Mouse (Mus musculus): ENCODE measurements around the gene Gm16368.
"Not testable (repeated sequence)": the region's sequence is repeated elsewhere in the genome, so short reads cannot be mapped to it uniquely, and the experiment has no call there.

Gm16368 gene

DNA sequence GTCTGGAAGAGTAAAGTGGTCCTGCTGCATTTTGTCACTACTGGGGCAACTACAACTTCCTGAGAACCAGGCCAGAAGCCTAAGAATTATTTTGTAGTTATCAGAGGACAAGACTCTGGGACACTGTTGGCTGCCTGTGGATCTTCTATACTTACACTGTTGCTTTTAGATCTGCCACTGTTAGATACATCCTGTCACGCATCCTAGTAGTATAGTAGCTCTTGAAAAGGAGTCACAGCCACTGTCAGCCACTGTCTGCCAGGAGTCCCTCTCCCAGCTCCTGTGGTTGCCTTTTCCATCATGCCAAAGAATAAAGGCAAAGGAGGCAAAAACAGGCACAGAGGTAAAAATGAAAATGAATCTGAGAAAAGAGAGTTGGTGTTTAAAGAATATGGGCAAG is at the start of gene Gm16368:
Gene Gm16368 (plus strand): TSS at position 301 of the 400 bp plus-strand sequence.
- in situ Hi-C loops (cut with MseI, MboI), result not testable (repeated sequence)

DNA sequence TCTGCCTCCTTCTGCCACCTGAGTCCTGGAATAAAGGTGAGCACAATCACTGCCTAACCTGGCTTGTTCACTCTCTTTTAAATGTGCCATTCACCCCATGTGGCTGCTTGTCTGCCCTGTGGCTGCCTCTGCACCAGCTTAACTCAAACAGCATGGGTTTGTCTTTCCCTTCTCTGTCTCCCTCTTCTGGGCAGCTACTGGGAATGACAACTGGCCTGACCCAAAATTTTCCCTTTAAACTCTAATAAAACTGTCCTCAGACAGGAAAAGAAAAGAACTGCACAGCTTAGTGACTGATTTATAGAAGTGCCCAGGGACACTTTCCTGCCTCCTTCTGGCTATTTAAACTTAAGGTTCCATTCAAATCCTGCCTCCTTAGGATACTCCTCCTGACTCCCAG is 44.4 kb upstream of the Gm16368 start:
- in situ Hi-C loops (cut with MseI, MboI), result not testable (repeated sequence)

DNA sequence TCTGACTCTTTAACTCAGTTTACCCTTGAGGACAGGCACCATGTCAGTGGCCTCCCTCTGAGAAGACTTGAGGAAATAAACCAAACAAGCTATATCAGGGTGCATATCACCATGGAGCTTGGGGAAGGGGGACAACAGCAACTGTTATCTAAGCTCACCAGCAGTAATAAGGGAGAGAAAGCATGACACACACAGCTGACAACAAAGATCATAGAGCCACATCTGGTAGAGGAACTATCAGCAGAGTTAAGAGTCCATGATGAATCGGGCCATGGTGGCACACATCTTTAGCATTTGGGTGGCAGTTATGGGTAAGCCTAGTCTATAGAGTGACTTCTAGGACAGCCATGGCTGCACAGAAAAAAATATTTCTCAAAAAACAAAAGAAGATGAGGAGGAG is 43.8 kb upstream of the Gm16368 start:
- in situ Hi-C loops (cut with MseI, MboI), result not testable (repeated sequence)

DNA sequence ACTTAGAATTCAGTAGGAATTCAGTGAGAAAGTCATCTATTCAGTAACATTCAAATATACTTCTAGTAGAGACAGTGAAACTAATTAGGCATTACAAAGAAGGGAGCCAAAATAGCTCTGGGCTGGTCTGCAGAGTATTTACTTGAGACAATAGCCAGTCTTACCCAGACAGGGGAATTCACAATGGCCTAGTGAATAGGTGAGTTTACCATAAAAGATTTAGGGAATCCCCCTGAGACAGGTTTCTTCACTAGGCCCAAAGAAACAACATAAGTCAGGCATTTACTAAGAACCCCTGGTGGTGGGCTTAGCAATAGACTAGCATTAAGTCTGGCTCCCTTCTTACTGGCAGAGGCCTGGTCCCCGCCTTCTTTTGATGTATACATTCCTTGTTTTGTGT is 38.3 kb upstream of the Gm16368 start:
- in situ Hi-C loops (cut with MseI, MboI), result not testable (repeated sequence)
